Mouse (Mus musculus) adrenal gland, adult 8-10 months (tissue): ENCODE data around the gene Gm47791. TPM values are rescaled to one million over a fixed set of nuclear protein-coding genes. Genes with fewer than 3 reads are reported as not detected.

Experiments used
- DNase-seq: peaks from one replicate; pipeline ENCODE4 v3.0.0; 2022
- total RNA-seq, 4 experiments: library from RNA; stranded (reverse); gene quantifications; 2 replicates each; pipeline ENCODE4 v1.2.4; 2022

Gene Gm47791
- total RNA-seq, 4 experiments from 2014 or later: not detected

DNA sequence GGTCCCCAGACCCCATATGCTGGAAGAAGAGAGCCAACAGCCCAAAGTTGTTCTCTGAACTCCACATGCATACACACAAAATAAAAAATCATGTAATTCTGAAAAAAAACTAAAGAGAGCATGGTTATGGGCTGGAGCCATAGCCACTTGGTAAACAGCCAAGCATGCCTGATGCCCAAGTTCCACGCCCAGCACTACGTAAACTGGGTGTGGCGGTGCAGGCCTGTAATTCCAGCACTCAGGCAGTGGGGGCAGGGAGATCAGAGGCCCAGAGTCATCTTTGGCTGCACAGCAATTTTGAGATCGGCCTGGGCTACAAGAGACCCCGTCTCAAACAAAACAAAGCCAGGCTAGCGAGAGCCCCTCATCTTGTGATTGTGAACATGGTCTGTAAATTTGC is 14.5 kb upstream of the Gm47791 start:
- DNase-seq: no peak

DNA sequence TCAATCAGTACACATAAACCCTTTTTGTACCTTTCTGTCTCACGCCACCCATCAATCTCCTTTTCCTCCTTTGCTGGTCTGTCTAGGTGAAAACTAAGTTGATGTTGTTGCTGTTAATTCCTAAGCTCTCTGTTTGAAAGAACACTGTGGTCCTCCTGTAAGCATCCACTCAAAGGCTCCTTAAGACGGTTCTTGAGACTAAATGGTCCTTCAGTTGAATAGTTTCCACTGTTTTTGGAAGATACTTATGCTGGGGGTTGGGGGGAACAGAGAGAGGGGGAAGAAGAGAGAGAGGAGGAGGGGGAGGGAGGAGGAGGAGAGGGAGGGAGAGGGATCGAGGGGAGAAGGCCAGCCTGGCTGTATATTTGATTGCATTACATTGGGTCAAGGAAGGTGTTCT is 12.5 kb upstream of the Gm47791 start:
- no peak for DNase-seq

DNA sequence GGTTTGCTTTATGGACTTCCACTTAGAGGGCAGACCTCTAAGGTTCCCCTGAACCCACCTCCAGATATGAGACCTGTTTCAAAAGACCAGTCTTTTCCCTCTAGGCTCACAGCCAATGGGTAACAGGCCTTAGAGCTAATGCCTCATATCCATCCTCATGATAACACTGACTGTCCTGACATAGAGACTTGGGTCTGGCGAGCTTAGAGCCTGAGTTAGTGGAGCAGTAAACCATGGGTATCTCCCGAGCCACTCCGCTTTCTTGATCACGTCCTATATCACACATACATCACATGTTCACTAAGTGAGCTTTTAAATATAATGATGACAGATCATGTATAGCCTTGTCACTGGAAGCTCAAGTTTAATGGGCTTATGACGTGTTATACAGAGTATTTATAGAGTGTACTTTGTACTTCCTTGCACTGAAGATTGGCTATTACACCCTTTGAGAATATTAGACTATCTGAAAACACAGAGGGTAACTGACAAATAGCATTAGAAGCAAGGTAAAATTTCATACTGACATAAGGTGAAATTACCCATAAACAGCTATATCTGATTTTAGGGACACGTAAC is 8.4 kb upstream of the Gm47791 start:
- no peak for DNase-seq

DNA sequence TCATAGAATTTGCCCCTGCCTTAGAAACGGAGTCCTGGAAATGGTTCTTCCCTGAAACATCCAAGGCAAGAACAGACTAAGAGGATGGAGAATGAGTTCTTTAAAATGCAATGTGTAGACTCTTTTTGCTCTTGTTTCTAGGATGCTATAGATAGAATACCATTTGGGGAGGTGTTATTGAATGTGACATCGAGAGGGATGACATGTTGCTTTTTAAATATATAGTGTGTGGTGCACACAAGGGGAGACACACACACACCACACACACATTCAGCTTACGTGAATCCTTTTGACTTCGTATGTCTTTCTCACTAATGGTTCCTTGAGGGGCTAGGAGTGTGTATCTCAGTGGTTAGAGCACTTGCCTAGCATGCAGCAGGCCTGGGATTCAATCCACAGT is 4.2 kb upstream of the Gm47791 start:
- no peak for DNase-seq

DNA sequence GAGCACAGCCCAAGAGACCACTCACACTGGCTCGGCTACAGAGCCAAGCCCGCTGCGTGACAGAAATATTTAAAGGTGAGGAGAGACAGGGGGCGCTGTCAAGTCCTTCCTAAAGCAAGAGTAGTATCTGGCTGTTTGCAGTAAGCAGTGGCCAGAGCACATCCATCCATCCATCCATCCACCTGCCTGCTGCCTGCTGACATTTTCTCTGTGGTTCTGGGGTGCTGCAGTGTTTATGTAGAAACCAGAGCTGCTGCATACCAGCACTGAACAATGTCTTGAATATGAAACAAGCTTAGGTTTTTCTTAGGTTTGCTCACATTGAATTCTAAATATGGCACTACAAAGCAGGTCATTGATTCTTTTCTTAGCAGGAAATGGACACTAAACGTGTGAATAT is 2.2 kb upstream of the Gm47791 start:
- no peak for DNase-seq

DNA sequence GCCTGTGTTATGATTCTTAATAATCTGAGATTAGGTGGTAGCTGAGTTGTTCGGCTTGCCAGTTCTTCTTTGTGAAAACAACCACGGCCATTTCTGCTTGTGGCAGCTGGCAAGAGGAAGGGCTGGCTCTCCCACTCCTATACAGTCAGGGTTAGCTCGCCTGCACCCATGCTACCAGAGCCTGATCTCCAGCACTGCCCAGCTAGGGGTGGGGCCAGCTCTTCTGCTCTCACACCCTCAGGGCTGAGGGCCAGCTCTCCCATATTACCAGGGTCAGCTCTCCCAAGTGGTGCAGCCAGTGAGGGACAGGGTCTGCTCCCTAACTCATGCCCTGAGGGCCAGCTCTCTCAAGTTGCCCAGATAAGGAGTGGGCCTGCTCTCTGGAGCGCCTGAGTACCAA is 1.4 kb upstream of the Gm47791 start:
- no peak for DNase-seq

DNA sequence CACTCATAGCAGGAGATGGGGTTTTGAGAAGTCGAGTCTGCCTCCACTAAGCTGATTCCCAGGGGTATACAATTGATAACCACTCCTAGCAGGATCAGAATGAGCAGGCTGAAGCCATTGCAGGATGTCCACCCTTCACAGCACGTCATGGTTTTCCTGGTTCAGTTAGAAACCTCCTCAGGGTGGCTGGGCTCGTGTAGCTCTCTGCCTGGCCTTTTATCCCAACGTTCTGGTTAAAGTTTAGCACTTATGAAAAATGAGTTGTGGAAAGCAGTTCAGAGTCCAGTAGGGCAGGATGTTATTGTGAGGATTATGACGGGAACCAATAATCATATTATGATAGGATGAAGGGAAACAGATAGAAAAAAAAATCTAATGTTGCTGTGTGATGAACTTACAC is 2.8 kb downstream of the Gm47791 start, which contains the start of gene Tm4sf20:
TSS of gene Tm4sf20 (minus strand) at position 193 of the 400 bp plus-strand sequence.
- no peak for DNase-seq

DNA sequence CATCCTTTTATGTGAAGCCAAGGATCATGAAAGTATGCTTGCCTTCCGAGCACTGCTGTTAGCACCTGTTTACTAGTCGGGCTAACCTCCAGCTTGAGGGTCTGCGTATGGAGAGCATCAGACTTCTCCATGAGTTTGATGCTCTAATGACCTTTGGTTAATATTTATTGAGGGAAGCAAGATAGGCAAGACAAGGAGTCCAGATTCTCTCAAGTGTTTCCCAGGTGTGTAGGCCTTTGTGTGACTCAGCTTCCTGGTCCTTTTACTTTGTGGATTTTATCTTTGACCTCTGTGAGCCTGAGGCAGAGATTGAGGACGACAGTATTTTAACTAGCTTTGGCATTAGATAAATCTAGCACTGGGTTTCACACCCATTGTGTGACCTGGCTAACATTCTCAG is 4.4 kb downstream of the Gm47791 start:
- no peak for DNase-seq

DNA sequence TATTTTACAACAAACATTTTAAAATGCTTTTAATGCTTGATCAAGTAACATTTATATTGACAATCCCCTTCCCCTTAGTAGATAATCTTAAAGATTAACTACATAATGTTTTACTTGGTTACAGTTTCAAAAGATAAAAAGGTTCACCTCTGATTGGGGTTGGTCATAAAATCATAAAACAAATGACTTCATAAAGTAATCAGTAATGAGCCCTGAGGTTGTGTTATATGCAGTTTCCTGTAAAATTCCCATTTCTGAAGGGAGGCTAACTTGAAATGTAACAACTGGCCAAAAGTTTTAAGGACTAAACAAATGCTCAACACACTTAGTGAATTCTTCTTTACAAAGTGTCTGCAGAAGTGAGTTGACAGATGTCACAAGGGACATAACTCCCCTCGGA is 4.8 kb downstream of the Gm47791 start:
- DNase-seq: no peak

DNA sequence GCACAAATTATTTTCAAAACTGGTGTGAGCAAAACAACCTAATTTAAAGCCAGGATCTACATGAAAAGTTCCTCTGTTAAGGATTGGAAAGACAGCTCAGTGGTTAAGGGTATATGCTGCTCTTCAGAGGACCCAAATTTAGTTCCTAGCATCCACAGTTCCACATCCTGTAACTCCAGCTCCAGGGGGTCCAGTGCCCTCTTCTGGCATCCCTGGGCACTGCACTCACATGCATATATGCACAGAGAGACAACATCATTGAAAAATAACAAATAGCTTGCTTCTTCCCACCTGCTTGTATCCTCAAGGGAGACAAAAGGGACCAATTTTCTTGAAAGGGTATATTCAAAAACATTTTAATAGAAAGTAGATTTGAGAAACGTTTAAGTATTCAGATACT is 8.8 kb downstream of the Gm47791 start:
- no peak for DNase-seq

DNA sequence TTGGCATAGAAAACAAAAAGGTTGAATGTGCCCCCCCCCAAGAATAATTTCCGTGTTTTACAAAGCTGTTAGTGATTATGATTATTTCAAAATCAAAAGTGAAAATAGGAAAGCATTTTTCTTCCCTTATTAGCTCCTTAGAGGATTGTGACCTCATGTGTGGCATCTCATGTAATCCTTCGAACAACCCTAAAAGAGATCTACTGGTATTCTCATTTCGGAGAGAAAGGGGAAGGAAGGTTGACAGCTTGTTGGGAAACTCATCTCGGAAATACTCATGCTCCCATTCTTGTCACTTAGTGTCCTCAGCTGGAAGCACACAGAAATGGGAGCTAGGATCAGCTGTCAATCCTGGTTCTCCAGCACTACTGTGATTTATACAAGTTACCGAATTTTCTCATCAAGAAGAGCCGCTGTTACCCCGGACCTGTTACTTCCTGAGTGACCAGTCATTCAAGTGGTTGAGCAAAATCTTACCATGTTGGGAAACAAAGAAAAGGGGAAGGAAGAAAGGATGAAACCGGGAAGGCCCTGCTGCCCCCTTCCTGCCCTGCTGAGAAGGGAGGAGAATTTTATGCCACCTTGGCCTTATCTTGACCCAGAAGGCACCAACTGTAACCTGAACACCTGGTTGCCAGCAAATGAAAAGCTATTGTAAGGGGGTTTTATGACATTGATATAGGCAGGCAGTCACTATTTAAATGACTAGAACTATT is 9.4 kb downstream of the Gm47791 start:
- no peak for DNase-seq

DNA sequence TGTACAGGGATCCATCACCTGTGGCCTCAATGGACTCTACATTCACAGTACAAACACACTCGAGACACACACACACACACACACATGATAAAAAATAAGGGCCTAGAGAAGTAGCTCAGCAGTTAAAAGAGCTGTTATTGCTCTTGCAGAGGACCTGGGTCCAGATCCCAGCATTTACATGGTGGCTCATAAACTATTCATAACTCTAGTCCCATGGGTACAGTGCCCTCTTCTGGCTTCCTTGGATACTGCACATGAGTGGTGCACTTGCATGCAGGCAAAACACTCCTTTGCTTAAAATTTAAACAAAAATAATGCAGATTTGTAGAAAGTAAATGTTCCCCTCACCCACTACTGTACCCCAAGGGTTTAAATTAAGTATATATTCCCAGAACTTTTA is 11.5 kb downstream of the Gm47791 start:
- DNase-seq: no peak

DNA sequence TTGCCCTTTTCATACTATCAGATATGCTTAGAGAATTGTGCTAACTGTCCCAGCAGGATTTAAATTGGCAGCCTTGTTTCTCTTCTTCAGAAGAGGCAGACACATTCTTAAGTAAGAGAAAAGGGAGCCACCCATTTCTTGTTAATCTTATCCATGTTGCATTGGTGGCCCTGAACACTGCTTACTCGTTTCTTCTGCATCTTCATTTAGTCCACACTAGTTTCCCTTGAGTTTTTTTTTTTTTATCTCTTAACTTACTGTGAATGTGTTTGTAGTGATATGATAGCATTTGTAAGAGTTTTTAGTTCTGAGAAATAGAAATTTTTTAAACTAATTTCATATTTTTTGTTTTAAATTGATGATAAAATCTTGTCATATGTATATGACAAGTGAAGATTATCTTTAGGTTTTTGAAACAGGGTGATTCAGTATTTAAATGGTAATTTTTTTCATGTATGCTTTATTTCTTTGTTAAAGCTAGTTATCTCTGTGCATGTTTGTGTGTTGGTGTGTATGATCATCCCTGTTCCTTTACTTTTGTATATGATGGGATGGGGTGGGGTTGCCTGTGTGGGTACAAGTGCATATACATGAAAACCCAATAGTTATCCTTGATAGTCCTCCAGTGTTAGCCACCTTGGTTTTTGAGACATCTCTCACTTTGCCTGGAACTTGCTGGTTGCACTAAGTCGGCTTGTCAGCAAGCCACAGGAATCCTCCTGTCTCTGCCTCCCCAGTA is 23.2 kb downstream of the Gm47791 start:
- DNase-seq: no peak

DNA sequence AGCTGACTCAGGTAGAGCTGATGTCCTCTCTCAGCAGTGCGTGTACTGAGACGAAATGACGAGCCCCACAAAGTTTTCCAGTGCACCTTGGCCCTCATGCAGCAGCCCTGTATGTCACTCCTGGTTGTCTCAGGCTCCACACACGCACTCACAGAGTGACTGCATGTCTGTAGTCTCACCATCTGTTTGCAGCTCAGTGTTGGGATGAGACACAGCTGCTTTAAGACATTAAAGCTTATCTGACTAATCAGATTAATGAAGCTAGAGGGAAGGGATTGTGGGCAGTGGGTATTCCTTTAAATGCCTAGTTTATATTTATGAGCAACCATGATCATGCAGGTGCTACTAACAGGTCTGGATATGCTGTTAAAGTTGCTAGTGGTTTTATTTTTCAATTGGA is 24.6 kb downstream of the Gm47791 start:
- DNase-seq: no peak

DNA sequence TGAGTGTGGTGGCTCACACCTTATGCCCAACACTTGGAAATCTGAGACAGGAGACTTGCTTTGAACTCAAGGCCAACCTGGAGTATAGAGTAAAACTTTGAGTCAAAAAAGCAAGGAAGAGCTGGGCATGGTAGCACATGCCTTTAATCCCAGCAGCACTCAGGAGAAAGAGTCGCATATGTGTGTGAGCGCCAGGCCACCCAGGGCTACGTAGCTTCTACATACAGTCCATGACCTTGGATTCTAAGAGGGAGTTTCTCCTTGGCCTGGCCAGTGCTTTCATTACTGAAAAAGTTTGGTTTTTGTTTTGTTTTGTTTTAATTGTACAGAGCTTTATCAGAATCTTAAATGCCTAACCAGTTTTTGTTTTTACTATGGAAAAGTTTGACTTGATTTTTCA is 27.1 kb downstream of the Gm47791 start:
- DNase-seq: peak; percentile 9

DNA sequence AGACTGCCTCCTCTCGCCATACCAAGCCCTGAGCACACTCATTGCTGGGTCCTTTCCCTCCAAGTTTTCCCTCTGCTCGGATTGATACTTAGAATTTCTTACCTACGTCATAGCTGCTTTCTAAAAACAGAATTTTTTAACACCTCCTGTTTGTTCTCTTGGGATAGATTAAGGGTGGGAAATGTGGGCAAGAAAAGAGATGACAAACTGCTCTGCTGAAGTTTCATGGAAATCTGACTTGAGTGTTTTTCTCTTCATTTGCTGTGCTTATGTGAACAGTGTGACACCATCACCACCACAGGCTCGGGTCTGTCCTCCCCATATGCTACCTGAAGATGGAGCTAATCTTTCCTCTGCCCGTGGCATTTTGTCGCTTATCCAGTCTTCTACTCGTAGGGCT is 29.5 kb downstream of the Gm47791 start:
- no peak for DNase-seq

DNA sequence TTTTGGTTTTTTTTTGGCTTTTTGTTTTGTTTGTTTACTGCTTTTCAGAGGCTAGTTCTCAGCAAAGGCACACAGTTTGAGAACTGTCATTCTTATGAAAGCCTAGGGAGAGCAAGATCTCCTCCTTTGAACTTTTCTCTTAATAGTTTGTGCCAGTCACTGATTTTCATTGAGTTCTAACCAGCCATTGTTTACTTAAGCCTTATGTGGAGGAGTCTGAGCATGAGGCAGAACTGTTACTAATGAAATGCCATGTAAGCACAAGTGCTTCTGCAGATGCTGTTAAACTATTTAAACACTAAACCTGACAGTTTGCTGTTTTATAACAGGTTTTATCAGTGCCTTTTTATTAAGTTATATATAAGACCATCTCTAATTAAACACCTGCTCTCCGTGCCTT is 33.0 kb downstream of the Gm47791 start:
- no peak for DNase-seq

DNA sequence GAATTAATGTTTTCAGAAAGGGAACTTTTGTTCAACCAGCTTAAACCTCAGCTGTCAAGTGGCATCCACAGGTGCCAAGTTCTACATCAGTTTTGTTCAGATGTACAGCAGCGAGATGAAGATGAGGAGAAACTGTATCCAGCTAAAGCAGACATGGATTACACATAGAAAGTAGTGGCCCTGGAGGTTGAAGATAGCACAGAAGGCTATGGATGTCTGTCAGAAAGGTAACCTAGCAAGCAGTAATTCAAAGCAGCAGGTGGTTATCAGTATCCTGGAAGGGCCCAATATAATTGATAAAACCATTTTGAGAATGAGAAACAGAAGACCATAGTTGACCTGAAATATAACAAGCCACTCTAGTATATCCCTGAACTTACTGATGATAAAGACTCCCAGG is 37.7 kb downstream of the Gm47791 start:
- DNase-seq: no peak

DNA sequence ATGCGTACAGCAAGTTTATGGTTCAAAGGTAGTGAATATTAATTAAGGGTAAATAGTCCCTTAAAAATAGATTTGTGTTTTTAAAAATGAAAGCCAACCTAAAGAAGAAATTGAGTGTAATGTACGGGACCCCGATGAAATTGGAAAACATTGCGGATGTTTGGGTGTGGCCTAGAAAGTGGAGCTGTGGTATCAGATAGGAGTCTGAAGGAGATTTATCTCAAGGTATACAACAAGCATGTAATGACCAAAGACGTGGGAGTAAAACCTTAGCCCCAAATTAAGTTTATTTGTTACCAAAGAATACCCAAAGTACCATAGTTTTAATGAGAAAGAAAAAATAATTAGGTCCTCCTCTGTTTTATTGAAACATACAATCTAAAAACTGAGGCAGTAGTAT is 44.6 kb downstream of the Gm47791 start:
- DNase-seq: no peak

DNA sequence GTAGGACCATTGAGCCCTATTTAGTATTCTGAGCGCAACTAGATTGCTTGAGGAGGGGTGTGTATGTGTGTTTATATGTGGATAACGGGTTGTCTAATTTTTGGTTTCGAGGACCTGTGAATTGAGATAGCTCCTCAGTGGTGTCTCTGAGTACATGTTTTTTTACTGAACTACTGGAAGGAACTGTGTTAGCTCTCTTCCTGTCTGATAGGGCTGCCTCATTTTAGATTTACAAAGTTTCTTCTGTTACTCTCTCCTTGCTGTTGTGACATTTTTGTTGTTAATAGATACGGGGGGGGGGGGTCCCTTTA is 45.2 kb downstream of the Gm47791 start:
- no peak for DNase-seq

DNA sequence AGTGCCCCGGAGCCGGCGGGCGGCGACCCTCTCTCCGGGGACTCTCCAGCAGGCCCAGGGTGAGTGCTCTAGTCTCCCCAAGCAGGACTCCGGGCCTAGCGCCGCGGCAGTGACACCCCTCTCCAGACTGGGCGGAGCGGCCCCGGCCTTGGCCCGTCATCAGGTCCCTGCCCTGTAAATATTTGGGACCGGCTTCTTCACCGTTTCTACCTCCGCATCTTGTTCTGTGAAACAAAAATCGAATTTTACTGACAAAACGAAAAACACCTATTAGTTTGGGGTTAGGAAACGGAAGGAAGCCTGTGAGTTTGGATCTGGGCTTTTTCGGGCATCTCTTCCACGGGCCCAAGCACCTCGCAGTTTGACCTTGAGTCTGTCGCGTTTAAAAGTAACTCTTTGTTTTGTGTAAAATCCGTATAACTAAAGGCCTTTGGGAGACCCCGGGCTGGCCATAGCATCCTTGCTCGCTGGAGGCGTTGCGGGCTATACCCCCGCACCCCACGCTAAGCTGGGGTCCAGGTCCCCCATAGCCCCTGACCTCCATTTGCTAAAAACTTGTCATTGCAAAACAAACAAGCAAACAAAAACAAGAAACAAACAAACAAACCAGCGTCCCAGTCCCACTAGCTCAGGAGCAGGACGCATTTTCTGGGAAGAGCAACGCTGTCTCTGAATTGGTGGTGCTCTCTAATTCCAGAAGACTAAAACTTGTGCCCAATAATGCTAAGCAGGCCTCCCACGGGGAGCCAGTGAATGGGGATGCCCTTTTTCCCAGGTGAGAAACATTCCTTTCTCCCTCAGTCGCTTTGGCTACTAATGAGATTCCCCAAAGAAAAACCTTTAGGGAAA is 45.8 kb downstream of the Gm47791 start:
- DNase-seq: peak; percentile 5

DNA sequence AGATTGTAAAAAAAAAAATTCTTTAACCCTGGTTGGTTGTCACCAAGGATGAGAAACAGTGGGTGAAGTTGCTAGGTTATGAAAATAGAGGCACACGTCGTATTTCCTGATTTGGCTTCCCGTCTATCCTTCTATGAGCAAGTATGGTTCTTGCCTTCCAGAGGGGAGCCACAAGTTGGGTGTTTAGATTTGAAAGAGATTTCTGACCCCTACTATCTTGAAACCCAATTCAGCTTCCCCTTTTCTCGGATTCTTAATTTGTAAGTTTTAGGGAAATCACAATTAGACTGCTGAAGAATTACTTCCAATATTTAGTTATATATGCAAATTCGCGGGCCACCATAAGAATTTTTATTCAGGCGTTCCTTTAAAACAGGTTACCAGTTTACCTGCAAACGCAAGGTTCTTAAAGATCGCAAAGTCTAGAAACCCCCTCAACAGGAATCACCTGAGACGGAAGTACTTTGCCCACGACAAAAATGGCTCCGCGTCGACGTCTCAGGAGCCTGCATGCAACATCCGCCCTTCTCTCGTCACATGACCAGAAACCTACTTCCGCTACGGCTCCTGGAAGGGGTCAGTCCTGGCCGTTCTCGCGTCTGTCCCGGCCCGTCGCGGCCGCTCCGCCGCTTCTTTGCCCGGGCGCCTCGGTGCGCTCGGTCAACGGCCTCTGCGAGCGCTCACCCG is 46.6 kb downstream of the Gm47791 start, which contains the start of gene Mff:
TSS of gene Mff (plus strand) at position 552 of the 687 bp plus-strand sequence.
- peak; percentile 91 for DNase-seq
